Mouse (Mus musculus) intestine, postnatal 0 days (tissue): Measurements from ENCODE around the gene Ss18l1. TPM values are rescaled to one million over a fixed set of nuclear protein-coding genes. Genes with fewer than 3 reads are reported as not detected.
A peak's percentile ranks its signal among the peaks of the same experiment; 100 is the strongest.

Experiments used
- ATAC-seq: fragments of 200-750 bp; cut with Nextera tagmentation; 2 replicates; pipeline ENCODE4 v1.8.0; 2017; ENCODE audit warnings: mild to moderate bottlenecking, moderate TSS enrichment, moderate library complexity
- H3K27ac ChIP-seq: fragments of 300-500 bp; sonication (generic); 2 replicates; pipeline ENCODE4 v1.5.1; 2014; ENCODE audit warnings: mild to moderate bottlenecking, low read depth, low read length, moderate library complexity
- H3K27me3 ChIP-seq: fragments of 300-500 bp; sonication (generic); replicated peaks from 2 replicates; pipeline ENCODE4 v1.6.1; 2014; ENCODE audit warnings: low read length, mixed read lengths; ENCODE audit not compliant: control insufficient read depth, insufficient read depth
- H3K36me3 ChIP-seq: fragments of 300-500 bp; sonication (generic); 2 replicates; pipeline ENCODE4 v1.6.1; 2014; ENCODE audit warnings: mild to moderate bottlenecking, moderate library complexity; ENCODE audit not compliant: control insufficient read depth, insufficient read depth
- H3K4me1 ChIP-seq: fragments of 300-500 bp; sonication (generic); replicated peaks from 2 replicates; pipeline ENCODE4 v1.6.1; 2014; ENCODE audit warnings: antibody characterized with exemption, low read length, mixed read lengths; ENCODE audit not compliant: control insufficient read depth, insufficient read depth
- H3K4me2 ChIP-seq: fragments of 300-500 bp; sonication (generic); replicated peaks from 2 replicates; pipeline ENCODE4 v1.6.1; 2014; ENCODE audit warnings: low read depth, mild to moderate bottlenecking, moderate library complexity
- H3K4me3 ChIP-seq: fragments of 300-500 bp; sonication (generic); 2 replicates; pipeline ENCODE4 v1.5.1; 2014; ENCODE audit warnings: low read depth, low read length
- H3K9ac ChIP-seq: fragments of 300-500 bp; sonication (generic); 2 replicates; pipeline ENCODE4 v1.6.1; 2014; ENCODE audit warnings: mild to moderate bottlenecking, low read depth, low read length
- H3K9me3 ChIP-seq: fragments of 300-500 bp; sonication (generic); 2 replicates; pipeline ENCODE4 v1.6.1; 2016; ENCODE audit warnings: mixed run types; ENCODE audit not compliant: control insufficient read depth
- CTCF ChIP-seq: sonication (generic); IDR thresholded peaks from 2 replicates; pipeline ENCODE4 v1.5.1; 2016; ENCODE audit warnings: low read depth, mild to moderate bottlenecking, control low read depth, antibody characterized with exemption, moderate library complexity
- WGBS: fragments of 180-500 bp; shearing (Covaris S2); extraction: QIAGEN DNeasy Blood & Tissue Kit; methylation state at CpG from one replicate; pipeline ENCODE4 v1.1.7; 2014; 5-methylcytosine and 5-hydroxymethylcytosine counted together
- polyA plus RNA-seq: library from polyadenylated mRNA; unstranded; fragments of >200 nt; fragmentation: Nextera tagmentation; extraction: Ambion mirVana; gene quantifications from 2 replicates; pipeline ENCODE4 v1.2.1, GENCODE M21; 2015

Ss18l1 gene
- polyA plus RNA-seq, 1 experiment from 2014 or later: 1.2 TPM

- Histone ChIP-seq H3K9ac (no peak overlapping the region), H3K4me2 (no peak overlapping the region), H3K4me3 (no peak overlapping the region), H3K4me1 (no peaks in the 10 kb centered on the region), H3K27ac (no peak overlapping the region), H3K27me3 (peaks cover 20% of the 10 kb centered on the region), H3K36me3 (0 out of 2 replicates have a peak, but pooled peaks cover under 1% of the 10 kb centered on the region), H3K9me3 (no peaks in the 10 kb centered on the region)
- ATAC-seq: no peak
- WGBS: 59% methylated on average over 6 of the region's 6 CpGs
- TF ChIP-seq CTCF: no peak
Observed at GRCm38 (mm10) chr2:180022751-180023150, 19.6 kb upstream of the Ss18l1 start.

DNA sequence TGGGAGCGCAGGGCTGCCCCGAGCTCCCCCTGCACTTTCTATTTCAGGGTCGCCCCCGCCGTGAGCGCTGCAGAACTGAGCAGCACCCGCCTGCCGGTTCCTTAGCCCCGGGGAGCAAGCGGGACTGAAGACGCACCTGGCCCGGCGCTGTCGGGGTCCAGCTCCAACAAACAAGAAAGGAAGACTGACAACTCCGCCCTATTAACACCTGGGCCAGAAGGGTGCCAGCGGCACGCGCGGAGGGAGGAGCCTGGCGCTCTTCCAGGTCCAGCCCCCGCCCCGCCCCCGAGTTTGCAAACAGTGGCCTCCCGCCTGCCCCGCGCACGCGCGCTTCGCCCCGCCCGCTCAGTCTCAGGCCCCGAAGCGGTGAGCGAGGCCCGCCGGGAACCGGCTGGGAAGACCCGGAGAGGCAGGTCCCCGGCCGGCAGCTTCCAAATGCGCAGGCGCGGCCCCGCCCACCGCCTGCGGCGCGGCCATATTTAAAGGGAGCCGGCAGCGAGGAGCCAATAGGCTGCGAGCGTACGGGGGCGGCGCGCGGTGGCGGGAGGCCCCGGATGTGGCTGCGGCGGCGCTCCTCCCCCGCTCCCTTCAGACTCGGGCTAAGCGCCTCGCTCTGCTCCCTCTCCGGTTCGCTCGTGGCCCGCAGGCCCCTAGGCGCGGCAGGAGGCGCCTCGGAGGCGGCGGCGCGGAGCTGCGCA lies 17.8 kb upstream of the Ss18l1 start, which contains the start of gene Lsm14b:
Gene Lsm14b, plus strand, starts transcription at position 587 of the 698 bp plus-strand sequence.
- peak within 1 kb of the TSS; percentile 89 for H3K27ac ChIP-seq
- ATAC-seq: peak; percentile 95
- peaks cover 20% of the 10 kb centered on the region for H3K27me3 ChIP-seq
- H3K9me3 ChIP-seq: no peaks in the 10 kb centered on the region
- peak within 1 kb of the TSS; percentile 86 for H3K4me3 ChIP-seq
- TF ChIP-seq CTCF: no peak; the same call in 1 of the 2 replicates
- H3K4me1 ChIP-seq: no peaks in the 10 kb centered on the region
- under 1% methylated on average over 65 of the region's 80 CpGs for WGBS
- peaks cover 9% of the 10 kb centered on the region for H3K36me3 ChIP-seq
- peak within 1 kb of the TSS; percentile 85 for H3K9ac ChIP-seq
- peak within 1 kb of the TSS; percentile 99 for H3K4me2 ChIP-seq

DNA sequence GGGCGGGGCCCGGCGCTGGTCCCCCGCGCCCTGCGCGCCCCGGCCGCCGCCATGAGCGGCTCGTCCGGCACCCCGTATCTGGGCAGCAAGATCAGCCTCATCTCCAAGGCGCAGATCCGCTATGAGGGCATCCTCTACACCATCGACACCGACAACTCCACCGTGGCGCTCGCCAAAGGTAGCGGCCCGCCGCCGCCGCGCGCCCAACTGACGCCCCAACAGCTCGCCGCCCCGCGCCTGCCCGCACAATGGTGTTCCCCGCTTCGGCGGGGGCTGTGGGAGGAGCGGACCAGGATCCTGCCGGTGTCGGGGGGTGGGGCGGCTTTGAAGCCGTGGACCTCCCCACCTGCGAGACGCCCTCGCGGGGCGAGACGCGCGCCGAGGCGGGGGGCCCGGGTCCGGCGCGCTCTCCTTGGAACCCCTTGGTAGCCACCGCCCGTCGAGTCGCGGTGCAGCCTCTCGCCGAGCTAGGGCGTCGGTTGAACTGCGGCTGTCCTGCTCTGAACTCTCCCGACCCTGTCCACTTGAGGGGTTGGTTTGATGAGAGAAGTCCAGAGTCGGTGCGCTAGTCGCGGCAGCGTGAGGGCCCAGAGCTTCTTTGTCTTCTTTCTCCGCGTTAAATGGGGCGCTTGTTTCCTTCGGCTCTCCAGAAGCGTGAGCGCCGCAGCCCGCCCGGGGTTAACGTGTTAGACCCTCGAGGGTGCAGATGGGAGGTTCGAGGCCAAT lies 17.0 kb upstream of the Ss18l1 start:
- Histone ChIP-seq H3K9ac (peak overlapping the region; percentile 85), H3K4me3 (peak overlapping the region; percentile 86), H3K36me3 (peaks cover 9% of the 10 kb centered on the region), H3K27me3 (peaks cover 20% of the 10 kb centered on the region), H3K4me2 (peak overlapping the region; percentile 99), H3K4me1 (no peaks in the 10 kb centered on the region), H3K9me3 (no peaks in the 10 kb centered on the region), H3K27ac (peak overlapping the region; percentile 89)
- no peak for ATAC-seq
- 1% methylated on average over 70 of the region's 84 CpGs for WGBS
- no peak for TF ChIP-seq CTCF

- Histone ChIP-seq H3K4me2 (peak overlapping the region; percentile 99), H3K9me3 (no peaks in the 10 kb centered on the region), H3K27ac (no peak overlapping the region), H3K27me3 (peaks cover 20% of the 10 kb centered on the region), H3K4me3 (peak overlapping the region; percentile 86), H3K36me3 (peaks cover 11% of the 10 kb centered on the region), H3K4me1 (no peaks in the 10 kb centered on the region), H3K9ac (peak overlapping the region; percentile 85)
- no peak for ATAC-seq
- 28% methylated on average over 6 of the region's 6 CpGs for WGBS
- TF ChIP-seq CTCF: no peak
Observed at GRCm38 (mm10) chr2:180025861-180026200, 16.5 kb upstream of the Ss18l1 start.

GRCm38 (mm10) chr2:180027768-180028167 lies 14.5 kb upstream of the Ss18l1 start:
- H3K27me3 ChIP-seq: peaks cover 13% of the 10 kb centered on the region
- no peak overlapping the region for H3K4me3 ChIP-seq
- no peak for TF ChIP-seq CTCF
- 80% methylated on average over 9 of the region's 9 CpGs for WGBS
- H3K9me3 ChIP-seq: no peaks in the 10 kb centered on the region
- no peak overlapping the region for H3K4me2 ChIP-seq
- no peak for ATAC-seq
- peaks cover 30% of the 10 kb centered on the region for H3K36me3 ChIP-seq
- no peaks in the 10 kb centered on the region for H3K4me1 ChIP-seq
- no peak overlapping the region for H3K9ac ChIP-seq
- H3K27ac ChIP-seq: no peak overlapping the region

DNA sequence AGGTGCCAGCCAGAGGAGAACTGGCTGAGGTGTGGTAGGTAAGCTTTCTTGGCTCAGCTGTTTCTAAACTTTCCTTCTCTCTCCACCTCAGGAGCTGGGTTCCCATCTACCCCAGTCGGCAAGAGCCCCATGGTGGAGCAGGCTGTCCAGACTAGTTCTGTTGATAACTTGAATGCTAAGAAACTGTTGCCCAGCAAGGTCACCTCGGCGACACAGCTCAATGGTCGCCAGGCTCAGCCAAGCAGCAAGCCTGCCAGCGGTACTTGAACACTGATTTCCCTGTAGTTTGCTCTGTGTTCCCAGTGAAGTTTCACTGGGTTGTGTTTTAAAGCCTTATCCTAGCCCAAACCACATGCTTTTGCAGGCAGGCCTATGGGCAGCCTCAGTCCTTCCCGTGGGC lies 11.0 kb upstream of the Ss18l1 start:
- H3K27ac ChIP-seq: no peak overlapping the region

More for the DNA sequence above, 11.0 kb upstream of the Ss18l1 start:
- H3K4me2 ChIP-seq: no peak overlapping the region
- WGBS: 90% methylated on average over 6 of the region's 6 CpGs
- peaks cover 53% of the 10 kb centered on the region for H3K36me3 ChIP-seq
- no peak overlapping the region for H3K4me3 ChIP-seq
- H3K27me3 ChIP-seq: no peaks in the 10 kb centered on the region
- no peak for ATAC-seq
- H3K4me1 ChIP-seq: no peaks in the 10 kb centered on the region
- no peak overlapping the region for H3K9ac ChIP-seq
- no peaks in the 10 kb centered on the region for H3K9me3 ChIP-seq
- no peak for TF ChIP-seq CTCF
